Mouse (Mus musculus): Measurements from ENCODE around the gene Nbas.

DNA sequence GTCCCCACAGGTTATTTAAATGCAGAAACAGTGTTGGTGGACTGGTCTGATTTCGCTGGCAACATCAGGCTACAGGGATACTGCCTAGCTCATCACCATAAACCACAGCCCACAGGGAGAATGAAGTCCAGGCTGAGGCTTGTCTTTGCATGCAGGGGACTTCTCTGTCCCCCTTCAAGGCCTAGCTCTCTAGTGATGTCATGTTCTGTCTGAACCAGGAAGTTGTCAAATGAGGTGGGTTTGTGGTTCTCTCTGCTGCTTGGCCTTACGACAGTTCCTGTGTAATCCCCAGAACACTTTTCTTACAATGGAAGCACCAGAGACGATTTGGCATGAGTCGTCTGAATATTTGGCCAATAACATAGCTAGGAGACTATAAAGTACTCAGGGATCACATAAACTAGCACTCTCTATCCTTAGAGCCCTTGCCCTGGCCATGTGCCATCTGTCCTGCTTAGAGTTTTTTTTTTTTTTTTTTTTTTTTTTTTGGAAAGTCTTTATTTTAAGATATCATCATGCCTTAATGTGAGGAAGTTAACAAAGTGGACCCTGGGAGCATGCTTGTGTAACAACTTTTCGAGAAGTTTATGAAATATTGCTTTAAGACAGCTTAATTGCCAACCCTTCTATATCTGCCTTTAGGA, 294.8 kb downstream of the Nbas start:
- TF ChIP-seq CTCF (IDR thresholded peaks at IDR 0.05) (no peak), EP300 (IDR thresholded peaks at IDR 0.05; ENCODE audit: insufficient read depth, low read depth, low read length) (no peak)
